Mouse (Mus musculus): ENCODE measurements at regions not wholly inside any gene's neighbourhood (a gene's known extent, or its start where the extent isn't known, plus 50 kb on each side); places are given as distances from the start of the nearest gene placed in this dataset.

GRCm38 (mm10) chr4:124120334-124120733 is 202.5 kb upstream of the 4930535I16Rik start:
- TF ChIP-seq POLR2A (IDR thresholded peaks at IDR 0.05; ENCODE audit: borderline replicate concordance, extremely low read depth, low read depth, low read length) (no peak), CTCF (IDR thresholded peaks at IDR 0.05; ENCODE audit: insufficient read depth, low read length) (no peak)

All from lung, adult 2 months (tissue).